Mouse (Mus musculus) testis, adult 2 months (tissue): Measurements from ENCODE around the gene Synm. TPM values are rescaled to one million over a fixed set of nuclear protein-coding genes. Genes with fewer than 3 reads are reported as not detected.

Experiments used
- H3K27ac ChIP-seq: fragments of 200-500 bp; 2 replicates; pipeline ENCODE4 v1.5.1; 2012; ENCODE audit warnings: low read depth, low read length; ENCODE audit not compliant: control insufficient read depth, insufficient read depth
- H3K27me3 ChIP-seq: fragments of 200-500 bp; 2 replicates; pipeline ENCODE4 v1.6.1; 2012; ENCODE audit warnings: mild to moderate bottlenecking, low read length, moderate library complexity; ENCODE audit not compliant: control insufficient read depth, insufficient read depth
- H3K36me3 ChIP-seq: fragments of 200-500 bp; 2 replicates; pipeline ENCODE4 v1.6.1; 2012; ENCODE audit warnings: mild to moderate bottlenecking, low read length; ENCODE audit not compliant: control insufficient read depth, insufficient read depth
- H3K4me1 ChIP-seq: fragments of 200-500 bp; 2 replicates; pipeline ENCODE4 v1.6.1; 2012; ENCODE audit warnings: low read length; ENCODE audit not compliant: control insufficient read depth, insufficient read depth
- H3K4me3 ChIP-seq: fragments of 200-500 bp; 2 replicates; pipeline ENCODE4 v1.5.1; 2012; ENCODE audit warnings: low read depth, mild to moderate bottlenecking, low read length, moderate library complexity, mixed read lengths; ENCODE audit not compliant: control insufficient read depth
- CTCF ChIP-seq: fragments of 200-500 bp; IDR thresholded peaks from 2 replicates; pipeline ENCODE4 v1.5.1; 2012; ENCODE audit warnings: low read depth, mild to moderate bottlenecking, inconsistent platforms, low read length, moderate library complexity; ENCODE audit not compliant: control insufficient read depth, insufficient read depth, insufficient replicate concordance
- POLR2A ChIP-seq: fragments of 200-500 bp; IDR thresholded peaks from 2 replicates; pipeline ENCODE4 v1.6.1; 2012; ENCODE audit warnings: low read depth, mild to moderate bottlenecking, inconsistent platforms, low read length, moderate library complexity; ENCODE audit not compliant: control insufficient read depth
- polyA plus RNA-seq: library from polyadenylated mRNA; depleted of rRNA; stranded (reverse); fragments of >200 nt; gene quantifications from 2 replicates; pipeline ENCODE4 v1.2.3, GENCODE M21; 2012

Synm gene
- polyA plus RNA-seq, 1 experiment, result 3.3 TPM

GRCm38 (mm10) chr7:67769487-67769886 is 9.9 kb upstream of the Synm start:
- peaks cover 2% of the 10 kb centered on the region for H3K4me1 ChIP-seq
- H3K27ac ChIP-seq, result no peak overlapping the region

GRCm38 (mm10) chr7:67768125-67768524 is 8.6 kb upstream of the Synm start:
- Histone ChIP-seq H3K4me3 (no peak overlapping the region), H3K27me3 (no peaks in the 10 kb centered on the region), H3K36me3 (no peaks in the 10 kb centered on the region), H3K27ac (no peak overlapping the region), H3K4me1 (peaks cover 2% of the 10 kb centered on the region)
- TF ChIP-seq POLR2A, result no peak
- no peak for TF ChIP-seq CTCF

More at GRCm38 (mm10) chr7:67769487-67769886, 9.9 kb upstream of the Synm start:
- Histone ChIP-seq H3K4me3 (no peak overlapping the region), H3K27me3 (no peaks in the 10 kb centered on the region), H3K36me3 (no peaks in the 10 kb centered on the region)
- TF ChIP-seq CTCF (no peak), POLR2A (no peak)

GRCm38 (mm10) chr7:67763625-67764024 is 4.1 kb upstream of the Synm start:
- no peak for TF ChIP-seq CTCF
- no peak for TF ChIP-seq POLR2A
- Histone ChIP-seq H3K27ac (no peak overlapping the region), H3K4me1 (peaks cover 5% of the 10 kb centered on the region), H3K36me3 (no peaks in the 10 kb centered on the region), H3K27me3 (no peaks in the 10 kb centered on the region), H3K4me3 (no peak overlapping the region)

- 0 out of 2 replicates have a peak, but pooled peaks have one; percentile 1 for TF ChIP-seq POLR2A
- TF ChIP-seq CTCF, result no peak
- Histone ChIP-seq H3K4me3 (peak overlapping the region; percentile 83), H3K4me1 (peaks cover 8% of the 10 kb centered on the region), H3K27ac (peak overlapping the region; percentile 41), H3K27me3 (no peaks in the 10 kb centered on the region), H3K36me3 (no peaks in the 10 kb centered on the region)
These were observed 499 bp downstream of the Synm start for GRCm38 (mm10) chr7:67758858-67759628.

- Histone ChIP-seq H3K4me3 (peak overlapping the region; percentile 83), H3K36me3 (no peaks in the 10 kb centered on the region), H3K4me1 (peaks cover 8% of the 10 kb centered on the region), H3K27ac (no peak overlapping the region), H3K27me3 (no peaks in the 10 kb centered on the region)
- TF ChIP-seq CTCF (no peak), POLR2A (no peak)
These were observed 1.1 kb downstream of the Synm start for GRCm38 (mm10) chr7:67758506-67758857.

GRCm38 (mm10) chr7:67756636-67757035 is 2.9 kb downstream of the Synm start:
- Histone ChIP-seq H3K27me3 (no peaks in the 10 kb centered on the region), H3K27ac (no peak overlapping the region), H3K4me1 (peaks cover 8% of the 10 kb centered on the region), H3K4me3 (no peak overlapping the region), H3K36me3 (no peaks in the 10 kb centered on the region)
- no peak for TF ChIP-seq POLR2A
- no peak for TF ChIP-seq CTCF

- H3K27ac ChIP-seq, result no peak overlapping the region
- no peaks in the 10 kb centered on the region for H3K36me3 ChIP-seq
These were observed 4.2 kb downstream of the Synm start for GRCm38 (mm10) chr7:67755366-67755765.

More at GRCm38 (mm10) chr7:67755366-67755765, 4.2 kb downstream of the Synm start:
- H3K27me3 ChIP-seq, result no peaks in the 10 kb centered on the region
- H3K4me3 ChIP-seq, result no peak overlapping the region
- no peak for TF ChIP-seq CTCF
- TF ChIP-seq POLR2A, result no peak
- peaks cover 8% of the 10 kb centered on the region for H3K4me1 ChIP-seq
